Mouse (Mus musculus): ENCODE data around the gene Zfp787.

DNA sequence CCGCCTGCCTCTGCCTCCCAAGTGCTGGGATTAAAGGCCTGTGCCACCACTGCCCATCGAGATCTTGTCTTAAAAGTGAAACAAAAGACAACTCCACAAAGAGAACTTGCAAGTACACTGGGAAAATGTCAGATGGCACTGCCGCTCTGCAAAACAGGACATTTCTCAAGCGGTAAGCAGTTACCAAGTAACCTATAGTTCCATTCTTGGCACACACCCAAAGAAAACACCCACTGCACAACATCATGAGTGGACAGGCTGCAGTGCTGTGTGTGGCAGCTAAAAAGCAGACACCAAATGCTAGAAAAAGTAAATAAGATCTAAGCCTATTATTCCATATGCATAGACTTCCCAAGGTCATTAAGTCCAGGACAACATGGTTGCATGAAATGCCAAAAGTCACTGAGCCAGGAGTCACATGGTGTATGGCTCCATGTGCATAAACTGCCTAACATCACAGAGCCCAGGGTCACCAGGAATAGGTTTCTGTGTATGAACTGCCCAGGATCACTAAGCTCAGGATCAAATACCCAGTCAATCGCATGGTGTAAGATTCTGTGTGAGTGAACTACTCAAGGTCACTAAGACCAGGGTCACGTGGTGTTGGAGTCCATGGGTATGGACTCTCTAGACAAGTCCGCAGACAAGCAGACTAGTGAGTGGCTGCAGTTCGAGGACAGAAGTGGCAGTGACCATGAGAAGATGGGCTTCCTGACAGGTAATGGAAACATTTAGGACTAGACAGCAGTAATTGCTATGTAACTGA, 10.2 kb downstream of the Zfp787 start:
- no peak for TF ChIP-seq CTCF (IDR thresholded peaks at IDR 0.05; ENCODE audit: low read depth)
- TF ChIP-seq EP300 (IDR thresholded peaks at IDR 0.05; ENCODE audit: low read depth), result no peak

All from liver, postnatal 0 days (tissue).